Mouse (Mus musculus) forebrain, embryonic 13.5 days (tissue): ENCODE data around the gene Cinp. TPM values are rescaled to one million over a fixed set of nuclear protein-coding genes. Genes with fewer than 3 reads are reported as not detected.

ENCODE experiments used
- ATAC-seq: fragments of 200-750 bp; cut with Nextera tagmentation; 2 replicates; pipeline ENCODE4 v1.8.0; 2017
- H3K27ac ChIP-seq: fragments of 300-500 bp; sonication (generic); 2 replicates; pipeline ENCODE4 v1.5.1; 2015; ENCODE audit warnings: inconsistent platforms, mild to moderate bottlenecking, moderate library complexity
- H3K27me3 ChIP-seq: fragments of 300-500 bp; sonication (generic); 2 replicates; pipeline ENCODE4 v1.6.1; 2015; ENCODE audit warnings: mild to moderate bottlenecking, inconsistent platforms
- H3K36me3 ChIP-seq: fragments of 300-500 bp; sonication (generic); 2 replicates; pipeline ENCODE4 v1.6.1; 2015; ENCODE audit warnings: mild to moderate bottlenecking, inconsistent platforms; ENCODE audit not compliant: poor library complexity, severe bottlenecking
- H3K4me1 ChIP-seq: fragments of 300-500 bp; sonication (generic); 2 replicates; pipeline ENCODE4 v1.6.1; 2015; ENCODE audit warnings: inconsistent platforms
- H3K4me2 ChIP-seq: fragments of 300-500 bp; sonication (generic); 2 replicates; pipeline ENCODE4 v1.6.1; 2015; ENCODE audit warnings: inconsistent platforms, mild to moderate bottlenecking, moderate library complexity
- H3K4me3 ChIP-seq: fragments of 300-500 bp; sonication (generic); 2 replicates; pipeline ENCODE4 v1.5.1; 2015; ENCODE audit warnings: mild to moderate bottlenecking, inconsistent platforms
- H3K9ac ChIP-seq: fragments of 300-500 bp; sonication (generic); 2 replicates; pipeline ENCODE4 v1.6.1; 2015; ENCODE audit warnings: mild to moderate bottlenecking, inconsistent platforms
- H3K9me3 ChIP-seq: fragments of 300-500 bp; sonication (generic); replicated peaks from 2 replicates; pipeline ENCODE4 v1.6.1; 2016; ENCODE audit warnings: inconsistent platforms
- WGBS: fragments of 180-500 bp; shearing (Covaris S2); methylation state at CpG from one replicate; pipeline ENCODE4 v1.1.7; 2015; 5-methylcytosine and 5-hydroxymethylcytosine counted together
- polyA plus RNA-seq: library from polyadenylated mRNA; unstranded; fragments of >200 nt; fragmentation: Nextera tagmentation; extraction: Ambion mirVana; gene quantifications from 2 replicates; pipeline ENCODE4 v1.2.1, GENCODE M21; 2015

Cinp gene
- 70.9 and 76.6 TPM in 2 replicates for polyA plus RNA-seq

DNA sequence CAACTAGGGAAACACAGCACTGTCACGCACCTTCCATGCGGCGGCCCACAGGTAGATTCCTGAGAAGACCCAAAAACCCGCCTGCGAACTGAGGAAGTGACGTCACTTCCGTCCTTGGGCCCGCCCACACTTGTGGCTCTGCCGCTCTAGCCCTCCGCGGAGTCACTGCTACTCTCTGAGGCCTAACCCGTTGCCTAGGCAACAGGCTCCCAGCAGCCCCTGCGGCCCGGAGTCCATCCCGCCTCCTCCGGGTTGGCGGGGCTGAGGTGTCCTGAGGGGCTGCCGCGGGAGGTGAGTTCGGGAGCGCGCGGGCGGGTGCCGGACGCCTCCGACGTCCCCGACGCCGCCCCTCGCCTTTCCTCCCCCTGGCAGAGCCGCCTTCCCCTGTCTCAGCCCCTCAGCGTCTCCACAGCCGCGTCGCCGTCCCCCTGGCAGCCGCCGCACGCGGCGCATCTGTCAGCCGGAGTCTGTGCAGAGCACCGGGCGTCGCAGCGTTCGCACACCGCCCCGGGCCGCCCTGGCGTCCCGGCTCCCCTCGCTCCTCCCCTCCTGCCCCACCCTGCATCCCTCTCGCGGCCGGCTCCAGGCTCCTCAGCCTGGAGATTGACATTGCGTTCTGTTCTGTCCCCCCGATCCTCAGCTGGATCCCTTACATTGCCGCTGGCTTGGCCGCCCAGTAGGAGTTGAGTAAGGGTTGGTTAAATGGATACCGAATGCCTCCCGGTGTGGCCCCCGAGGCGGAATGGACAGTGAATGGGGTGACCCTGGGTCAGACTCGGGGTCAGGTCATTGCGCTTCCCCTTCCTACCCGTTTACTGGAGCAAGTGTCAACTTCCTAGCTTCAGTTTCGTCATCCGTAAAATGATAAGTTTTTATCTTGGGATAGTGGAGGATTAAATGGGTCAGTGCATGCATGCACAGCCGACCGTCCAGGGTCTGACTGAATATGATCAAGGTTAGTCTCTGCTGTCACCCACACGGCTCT lies at the start of gene Cinp, which contains the start of gene Tecpr2:
Cinp (minus strand) TSS at position 110 of the 985 bp plus-strand sequence.
Tecpr2 (plus strand) TSS at position 229 of the 985 bp plus-strand sequence.
- H3K9ac ChIP-seq, result peak within 1 kb of the TSS; percentile 90
- no peaks in the 10 kb centered on the region for H3K36me3 ChIP-seq
- peak within 1 kb of the TSS; percentile 69 for H3K4me3 ChIP-seq
- peak within 1 kb of the TSS; percentile 94 for H3K4me2 ChIP-seq
- under 1% methylated on average over 71 of the region's 74 CpGs for WGBS
- no peaks in the 10 kb centered on the region for H3K27me3 ChIP-seq
- no peaks in the 10 kb centered on the region for H3K9me3 ChIP-seq
- peaks cover 22% of the 10 kb centered on the region for H3K4me1 ChIP-seq
- ATAC-seq, result peak; percentile 99
- H3K27ac ChIP-seq, result peak within 1 kb of the TSS; percentile 85

DNA sequence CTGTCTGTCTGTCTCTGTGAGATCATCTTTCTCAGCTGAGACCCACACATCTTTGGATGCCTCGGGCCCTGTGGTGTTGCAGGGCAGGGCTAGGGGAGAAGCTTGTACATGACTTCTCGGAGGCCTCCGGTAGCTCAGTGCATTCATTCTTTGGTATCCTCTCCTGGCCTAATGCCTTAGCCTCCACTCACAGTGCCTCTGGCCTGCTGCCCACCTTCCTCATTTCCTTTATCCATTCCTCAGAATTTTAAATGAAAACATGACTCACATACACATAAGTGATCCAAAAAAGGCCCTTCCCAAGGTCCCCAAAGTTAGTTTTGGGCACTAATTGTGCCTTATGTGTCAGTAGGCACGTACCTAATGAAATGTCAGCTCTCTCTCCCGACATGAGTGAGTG lies 48.6 kb upstream of the Cinp start:
- H3K4me3 ChIP-seq, result no peak overlapping the region
- peaks cover 48% of the 10 kb centered on the region for H3K36me3 ChIP-seq
- H3K9me3 ChIP-seq, result no peaks in the 10 kb centered on the region

GRCm38 (mm10) chr12:110935983-110936620 lies 47.2 kb upstream of the Cinp start:
- no peaks in the 10 kb centered on the region for H3K4me1 ChIP-seq
- no peaks in the 10 kb centered on the region for H3K27me3 ChIP-seq
- H3K36me3 ChIP-seq, result peaks cover 50% of the 10 kb centered on the region
- ATAC-seq, result peak; percentile 88
- H3K4me2 ChIP-seq, result no peak overlapping the region
- no peaks in the 10 kb centered on the region for H3K9me3 ChIP-seq
- no peak overlapping the region for H3K4me3 ChIP-seq
- no peak overlapping the region for H3K9ac ChIP-seq
- WGBS, result 59% methylated on average over 9 of the region's 9 CpGs
- no peak overlapping the region for H3K27ac ChIP-seq

More for the DNA sequence above, 48.6 kb upstream of the Cinp start:
- Histone ChIP-seq H3K27me3 (no peaks in the 10 kb centered on the region), H3K4me2 (no peak overlapping the region), H3K4me1 (no peaks in the 10 kb centered on the region), H3K27ac (no peak overlapping the region), H3K9ac (no peak overlapping the region)
- whole genome bisulfite sequencing, result 90% methylated on average over 5 of the region's 5 CpGs
- no peak for ATAC-seq

- Histone ChIP-seq H3K4me2 (no peak overlapping the region), H3K4me3 (no peak overlapping the region), H3K4me1 (no peaks in the 10 kb centered on the region; the same call in 1 of the 2 replicates), H3K9me3 (no peaks in the 10 kb centered on the region), H3K36me3 (peaks cover 49% of the 10 kb centered on the region), H3K27ac (no peak overlapping the region), H3K9ac (no peak overlapping the region), H3K27me3 (no peaks in the 10 kb centered on the region)
- ATAC-seq, result no peak
- 80% methylated on average over 5 of the region's 5 CpGs for WGBS
Observed at GRCm38 (mm10) chr12:110932820-110933219, 43.9 kb upstream of the Cinp start.

DNA sequence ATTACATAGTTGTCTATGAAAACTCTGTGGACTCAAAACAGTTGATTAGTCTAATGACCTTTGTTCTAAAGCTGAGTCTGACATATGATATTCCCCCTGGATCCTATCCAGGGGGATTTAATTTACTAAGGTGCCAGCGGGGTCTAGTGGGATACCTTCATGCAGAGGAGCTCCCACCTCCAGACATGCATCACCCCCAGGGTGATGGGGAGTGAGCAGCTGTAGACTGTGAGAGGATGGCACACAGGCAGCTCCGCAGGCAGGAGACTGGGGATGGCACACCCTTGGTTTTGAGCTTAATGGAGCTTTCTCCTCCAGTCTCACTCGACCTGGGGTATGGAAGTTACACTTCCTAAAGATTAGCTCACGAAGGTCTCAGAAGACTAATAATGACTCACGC lies 32.6 kb upstream of the Cinp start:
- ATAC-seq, result no peak
- no peak overlapping the region for H3K27ac ChIP-seq
- no peaks in the 10 kb centered on the region for H3K9me3 ChIP-seq
- H3K9ac ChIP-seq, result no peak overlapping the region
- H3K4me2 ChIP-seq, result no peak overlapping the region
- no peaks in the 10 kb centered on the region for H3K27me3 ChIP-seq
- no peaks in the 10 kb centered on the region for H3K4me1 ChIP-seq
- H3K4me3 ChIP-seq, result no peak overlapping the region
- WGBS, result 83% methylated on average over 5 of the region's 5 CpGs
- H3K36me3 ChIP-seq, result peaks cover 45% of the 10 kb centered on the region

GRCm38 (mm10) chr12:110920254-110920653 lies 31.3 kb upstream of the Cinp start:
- H3K4me3 ChIP-seq, result no peak overlapping the region
- no peak overlapping the region for H3K27ac ChIP-seq
- no peak overlapping the region for H3K9ac ChIP-seq
- H3K9me3 ChIP-seq, result no peaks in the 10 kb centered on the region
- no peaks in the 10 kb centered on the region for H3K27me3 ChIP-seq
- 95% methylated on average over 4 of the region's 4 CpGs for WGBS
- no peak overlapping the region for H3K4me2 ChIP-seq
- H3K4me1 ChIP-seq, result no peaks in the 10 kb centered on the region
- H3K36me3 ChIP-seq, result peaks cover 50% of the 10 kb centered on the region
- no peak for ATAC-seq

GRCm38 (mm10) chr12:110915761-110916160 lies 26.8 kb upstream of the Cinp start:
- H3K9ac ChIP-seq, result no peak overlapping the region
- H3K27me3 ChIP-seq, result no peaks in the 10 kb centered on the region
- WGBS, result 90% methylated on average over 9 of the region's 9 CpGs
- no peak overlapping the region for H3K27ac ChIP-seq
- no peaks in the 10 kb centered on the region for H3K4me1 ChIP-seq
- H3K4me2 ChIP-seq, result no peak overlapping the region
- ATAC-seq, result no peak
- H3K36me3 ChIP-seq, result peaks cover 39% of the 10 kb centered on the region
- no peak overlapping the region for H3K4me3 ChIP-seq
- no peaks in the 10 kb centered on the region for H3K9me3 ChIP-seq

DNA sequence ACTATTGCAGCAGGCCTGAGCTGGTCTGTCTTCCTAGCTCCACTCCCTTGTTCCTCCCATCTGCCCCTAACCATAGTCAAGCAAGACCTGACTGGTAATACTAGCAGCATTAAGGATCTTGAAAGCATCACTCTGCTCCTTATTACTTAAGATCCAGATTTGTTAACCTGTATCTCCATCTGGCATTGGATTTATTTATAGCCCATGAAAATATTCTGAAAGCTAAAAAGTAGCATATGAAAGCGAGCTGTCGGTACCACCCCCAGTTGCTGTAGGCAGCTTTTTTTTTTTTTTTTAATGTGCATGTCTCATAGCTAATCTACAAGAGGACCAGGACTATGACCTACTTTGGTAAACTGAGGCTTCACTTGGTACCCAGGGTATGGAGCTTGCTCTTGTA lies 21.0 kb upstream of the Cinp start:
- Histone ChIP-seq H3K27ac (no peak overlapping the region), H3K4me3 (no peak overlapping the region), H3K4me2 (no peak overlapping the region), H3K9ac (no peak overlapping the region), H3K9me3 (no peaks in the 10 kb centered on the region), H3K4me1 (no peaks in the 10 kb centered on the region), H3K36me3 (peaks cover under 1% of the 10 kb centered on the region; the same call in 1 of the 2 replicates), H3K27me3 (no peaks in the 10 kb centered on the region)
- WGBS, result 92% methylated on average over 2 of the region's 2 CpGs
- ATAC-seq, result no peak

- H3K4me3 ChIP-seq, result no peak overlapping the region
- no peak overlapping the region for H3K27ac ChIP-seq
- H3K9me3 ChIP-seq, result no peaks in the 10 kb centered on the region
- no peak overlapping the region for H3K9ac ChIP-seq
- no peaks in the 10 kb centered on the region for H3K27me3 ChIP-seq
- no peak for ATAC-seq
- H3K36me3 ChIP-seq, result no peaks in the 10 kb centered on the region; the same call in 1 of the 2 replicates
- whole genome bisulfite sequencing, result 86% methylated on average over 3 of the region's 3 CpGs
- H3K4me1 ChIP-seq, result no peaks in the 10 kb centered on the region
- H3K4me2 ChIP-seq, result no peak overlapping the region
Observed at GRCm38 (mm10) chr12:110907845-110908244, 18.9 kb upstream of the Cinp start.

- no peak overlapping the region for H3K4me2 ChIP-seq
- no peak overlapping the region for H3K4me3 ChIP-seq
- WGBS, result 86% methylated on average over 2 of the region's 2 CpGs
- no peaks in the 10 kb centered on the region for H3K9me3 ChIP-seq
- H3K4me1 ChIP-seq, result no peaks in the 10 kb centered on the region
- H3K9ac ChIP-seq, result no peak overlapping the region
- no peaks in the 10 kb centered on the region for H3K36me3 ChIP-seq
- no peak overlapping the region for H3K27ac ChIP-seq
- no peak for ATAC-seq
- no peaks in the 10 kb centered on the region for H3K27me3 ChIP-seq
Observed at GRCm38 (mm10) chr12:110903536-110903935, 14.6 kb upstream of the Cinp start.

DNA sequence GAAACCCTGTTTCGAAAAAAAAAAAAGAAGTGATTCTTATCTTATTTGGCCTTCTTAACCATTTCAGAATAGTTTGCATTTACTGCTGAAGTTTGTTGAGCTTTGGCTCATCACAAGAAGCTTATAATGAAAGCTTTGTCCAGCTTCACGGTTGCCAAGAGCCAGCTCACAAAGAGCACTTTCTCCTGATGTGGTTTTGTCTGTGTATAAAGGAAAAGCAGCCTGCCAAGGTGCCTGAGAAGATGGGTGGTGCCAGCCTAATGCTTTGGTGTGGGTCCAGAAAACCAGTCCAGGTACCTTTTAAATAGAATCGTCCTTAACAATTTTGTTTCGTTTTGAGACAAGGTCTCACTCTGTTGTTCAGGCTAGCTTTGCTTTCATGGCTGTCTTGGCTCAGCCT lies 13.2 kb upstream of the Cinp start:
- Histone ChIP-seq H3K9me3 (no peaks in the 10 kb centered on the region), H3K4me3 (no peak overlapping the region), H3K9ac (no peak overlapping the region), H3K4me2 (no peak overlapping the region), H3K27ac (no peak overlapping the region; the same call in 1 of the 2 replicates), H3K36me3 (no peaks in the 10 kb centered on the region), H3K27me3 (no peaks in the 10 kb centered on the region), H3K4me1 (no peaks in the 10 kb centered on the region)
- no peak for ATAC-seq
- 68% methylated on average over 4 of the region's 4 CpGs for WGBS

DNA sequence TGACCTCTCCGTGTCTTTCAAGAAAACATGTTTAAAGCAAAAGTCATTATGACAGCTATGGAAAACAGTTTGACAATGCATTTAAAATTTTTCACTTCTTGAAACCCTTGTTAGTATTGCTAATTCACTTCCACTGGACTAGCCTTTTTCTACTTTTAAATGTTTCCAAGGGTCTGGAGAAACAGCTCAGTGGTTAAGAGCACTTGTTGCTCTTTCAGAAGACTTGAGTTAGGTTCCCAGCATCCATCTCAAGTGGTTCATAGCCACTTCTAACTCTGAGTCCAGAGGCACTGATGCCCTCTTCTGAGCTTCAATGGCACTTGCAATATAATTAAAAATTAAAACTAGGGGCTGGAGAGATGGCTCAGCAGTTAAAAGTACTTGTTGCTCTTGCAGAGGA lies 2.9 kb upstream of the Cinp start:
- Histone ChIP-seq H3K4me3 (no peak overlapping the region), H3K9me3 (no peaks in the 10 kb centered on the region), H3K4me1 (peaks cover 22% of the 10 kb centered on the region), H3K27me3 (no peaks in the 10 kb centered on the region), H3K36me3 (no peaks in the 10 kb centered on the region), H3K9ac (no peak overlapping the region), H3K27ac (no peak overlapping the region), H3K4me2 (no peak overlapping the region)
- WGBS, result 93% methylated on average over 1 of the region's 1 CpGs
- no peak for ATAC-seq
